Mouse (Mus musculus) CD8-positive naive resting alpha-beta T cell, adult 57 days (primary cell): ENCODE measurements around the gene Gins1. TPM values are rescaled to one million over a fixed set of nuclear protein-coding genes. Genes with fewer than 3 reads are reported as not detected.

Experiments
- total RNA-seq: library from RNA; stranded (reverse); gene quantifications from one replicate; pipeline ENCODE4 v1.2.4, GENCODE M21; 2023

The Gins1 gene
- 0.80 TPM for total RNA-seq

GRCm38 (mm10) chr2:150904936-150905450, at the start of gene Gins1:
Gins1 (plus strand) TSS chr2:150905400.

DNA sequence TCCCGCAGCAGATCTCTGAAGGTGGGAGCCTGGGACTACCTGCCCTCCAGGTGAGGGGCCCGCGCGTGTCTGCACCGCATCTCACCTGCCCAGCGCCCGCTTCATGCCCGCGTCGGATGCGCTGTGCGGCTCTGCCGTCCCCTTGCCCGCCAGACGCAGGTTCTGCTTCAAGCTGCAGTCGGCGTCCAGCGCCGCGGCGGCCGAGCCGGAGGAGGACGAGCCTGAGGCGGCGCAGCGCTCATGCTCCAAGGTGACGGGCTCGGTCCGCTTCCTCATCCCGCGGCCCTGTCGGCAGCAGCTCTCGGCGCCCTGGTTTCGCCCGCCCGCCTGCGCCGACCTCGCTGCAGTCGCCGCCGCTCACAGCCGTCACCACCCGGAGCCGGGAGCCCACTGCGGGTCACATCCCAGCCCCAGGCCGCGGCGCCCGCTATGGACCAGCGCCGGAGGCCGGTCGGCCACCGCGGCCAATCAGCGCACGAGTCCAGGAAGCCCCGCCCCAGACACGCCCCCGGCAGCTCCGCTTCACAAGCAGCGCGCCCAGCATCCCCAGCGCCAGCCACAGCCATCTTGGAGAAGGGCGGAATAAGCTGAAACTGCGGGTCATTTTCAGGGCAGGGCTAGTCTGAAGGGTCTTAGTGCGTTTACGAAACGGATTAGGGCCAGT, 796 bp upstream of the Gins1 start, which contains the start of gene Abhd12:
Abhd12 (minus strand) TSS at position 470 of the 664 bp plus-strand sequence.

Other genes with a start within 250 kb of the Gins1 start
- 56.8 TPM for gene Acss1, start 236.9 kb upstream of the Gins1 start, total RNA-seq
- gene Vsx1, start 216.0 kb upstream of the Gins1 start, total RNA-seq, result not detected
- gene Entpd6, start 156.4 kb upstream of the Gins1 start, total RNA-seq, result 32.9 TPM
- 56.0 TPM for gene Pygb, start 118.7 kb upstream of the Gins1 start, total RNA-seq
- 36.8 TPM for gene Abhd12, start 659 bp upstream of the Gins1 start, total RNA-seq
- gene Ninl, start 134.0 kb downstream of the Gins1 start, total RNA-seq, result 0.24 TPM
- gene Nanp, start 134.0 kb downstream of the Gins1 start, total RNA-seq, result 8.6 TPM
- gene Gm14151, start 186.9 kb downstream of the Gins1 start, total RNA-seq, result not detected
- not detected for gene Gm14147, start 192.8 kb downstream of the Gins1 start, total RNA-seq